Mouse (Mus musculus): ENCODE measurements around the gene Srms. TPM values are rescaled to one million over a fixed set of nuclear protein-coding genes. Genes with fewer than 3 reads are reported as not detected.

Srms gene
- polyA plus RNA-seq, 1 experiment from 2014 or later: 2.6 TPM

GRCm38 (mm10) chr2:181212389-181213020 is 480 bp downstream of the Srms start:
- DNase-seq (ENCODE audit: low spot score): peak; percentile 29

DNA sequence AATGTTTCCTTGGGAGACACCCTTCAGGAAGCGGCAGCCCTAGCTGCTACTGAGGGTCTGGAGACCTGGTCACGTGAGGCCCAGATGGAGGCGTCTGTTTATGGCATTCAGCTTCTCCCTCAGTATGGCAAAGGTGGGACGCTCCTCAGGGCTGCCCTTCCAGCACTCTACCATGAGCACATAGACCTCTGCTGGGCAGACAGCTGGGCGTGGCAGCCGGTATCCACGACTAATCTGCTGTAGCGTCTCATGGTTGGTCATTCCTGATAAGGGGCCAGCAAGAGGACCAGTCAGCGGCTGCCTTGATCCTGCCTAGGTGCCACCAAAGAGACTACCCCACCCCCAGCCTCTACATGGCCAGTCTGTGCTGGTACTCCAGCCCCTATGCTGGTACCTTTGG is 6.9 kb downstream of the Srms start:
- H3K4me2 ChIP-seq (replicated peaks; ENCODE audit: low read depth, low read length): no peak overlapping the region
- H3K4me1 ChIP-seq (ENCODE audit: insufficient read depth, low read depth, low read length): no peaks in the 10 kb centered on the region; the same call in 1 of the 2 replicates
- no peak overlapping the region for H3K4me3 ChIP-seq (ENCODE audit: low read depth, low read length)
- H3K36me3 ChIP-seq (ENCODE audit: insufficient read depth, low read length): no peaks in the 10 kb centered on the region
- H3K27me3 ChIP-seq (replicated peaks; ENCODE audit: insufficient read depth, low read length): no peaks in the 10 kb centered on the region
- H3K9ac ChIP-seq (replicated peaks; ENCODE audit: low read depth): no peak overlapping the region
- no peak overlapping the region for H3K27ac ChIP-seq (ENCODE audit: low read length)
- DNase-seq (ENCODE audit: low spot score): no peak
- no peak for ATAC-seq
- H3K9me3 ChIP-seq (ENCODE audit: low read length): no peaks in the 10 kb centered on the region
- WGBS: 69% methylated on average over 9 of the region's 9 CpGs
- TF ChIP-seq CTCF (IDR thresholded peaks at IDR 0.05) (no peak), EP300 (IDR thresholded peaks at IDR 0.05) (no peak)

More at GRCm38 (mm10) chr2:181212389-181213020, 480 bp downstream of the Srms start:
- peak overlapping the region; percentile 78 for H3K4me2 ChIP-seq (replicated peaks; ENCODE audit: low read depth, low read length)
- 2% methylated on average over 34 of the region's 34 CpGs for WGBS
- H3K27me3 ChIP-seq (replicated peaks; ENCODE audit: insufficient read depth, low read length): no peaks in the 10 kb centered on the region
- H3K4me3 ChIP-seq (ENCODE audit: low read depth, low read length): peak overlapping the region; percentile 43
- H3K36me3 ChIP-seq (ENCODE audit: insufficient read depth, low read length): no peaks in the 10 kb centered on the region
- TF ChIP-seq EP300 (IDR thresholded peaks at IDR 0.05) (no peak), CTCF (IDR thresholded peaks at IDR 0.05) (no peak)
- no peak overlapping the region for H3K27ac ChIP-seq (ENCODE audit: low read length)
- peak; percentile 40; the same call in 1 of the 2 replicates for ATAC-seq
- H3K9me3 ChIP-seq (ENCODE audit: low read length): no peaks in the 10 kb centered on the region
- H3K4me1 ChIP-seq (ENCODE audit: insufficient read depth, low read depth, low read length): no peaks in the 10 kb centered on the region; the same call in 1 of the 2 replicates
- H3K9ac ChIP-seq (replicated peaks; ENCODE audit: low read depth): peak overlapping the region; percentile 32; the same call in 1 of the 2 replicates

GRCm38 (mm10) chr2:181205678-181206077 is 7.3 kb downstream of the Srms start:
- TF ChIP-seq EP300 (IDR thresholded peaks at IDR 0.05) (no peak), CTCF (IDR thresholded peaks at IDR 0.05) (no peak)
- Histone ChIP-seq H3K27me3 (replicated peaks; ENCODE audit: insufficient read depth, low read length) (no peaks in the 10 kb centered on the region), H3K27ac (ENCODE audit: low read length) (no peak overlapping the region), H3K4me3 (ENCODE audit: low read depth, low read length) (no peak overlapping the region), H3K4me2 (replicated peaks; ENCODE audit: low read depth, low read length) (no peak overlapping the region), H3K36me3 (ENCODE audit: insufficient read depth, low read length) (no peaks in the 10 kb centered on the region), H3K9ac (replicated peaks; ENCODE audit: low read depth) (no peak overlapping the region), H3K9me3 (ENCODE audit: low read length) (no peaks in the 10 kb centered on the region), H3K4me1 (ENCODE audit: insufficient read depth, low read depth, low read length) (no peaks in the 10 kb centered on the region; the same call in 1 of the 2 replicates)
- DNase-seq (ENCODE audit: low spot score) (no peak), ATAC-seq (no peak)
- WGBS: 75% methylated on average over 5 of the region's 5 CpGs

DNA sequence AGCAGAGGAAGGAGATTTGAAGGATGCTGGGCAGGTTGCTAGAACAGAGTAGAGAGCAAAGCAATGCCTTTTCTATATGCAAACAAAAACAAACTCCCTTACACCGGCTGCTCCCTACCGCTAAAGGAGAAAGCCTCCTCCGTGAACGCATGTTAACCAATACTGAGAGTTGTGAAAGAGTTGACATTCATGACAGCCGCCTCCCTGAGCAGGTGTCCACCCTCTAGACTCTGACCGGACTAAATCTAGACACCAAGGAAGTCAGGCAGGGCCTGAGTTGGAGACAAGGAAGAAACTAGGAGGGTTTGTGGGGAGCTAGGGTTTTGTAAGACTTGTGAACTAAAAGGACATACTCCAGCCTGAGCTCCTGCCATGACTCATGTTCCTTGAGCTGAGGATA is 10.1 kb downstream of the Srms start:
- Histone ChIP-seq H3K4me3 (ENCODE audit: low read depth, low read length) (no peak overlapping the region), H3K4me1 (ENCODE audit: insufficient read depth, low read depth, low read length) (no peaks in the 10 kb centered on the region; the same call in 1 of the 2 replicates), H3K4me2 (replicated peaks; ENCODE audit: low read depth, low read length) (no peak overlapping the region), H3K9ac (replicated peaks; ENCODE audit: low read depth) (no peak overlapping the region), H3K27ac (ENCODE audit: low read length) (no peak overlapping the region), H3K36me3 (ENCODE audit: insufficient read depth, low read length) (no peaks in the 10 kb centered on the region), H3K27me3 (replicated peaks; ENCODE audit: insufficient read depth, low read length) (no peaks in the 10 kb centered on the region), H3K9me3 (ENCODE audit: low read length) (no peaks in the 10 kb centered on the region)
- no peak for ATAC-seq
- 58% methylated on average over 6 of the region's 6 CpGs for WGBS
- DNase-seq (ENCODE audit: low spot score): no peak
- no peak for TF ChIP-seq CTCF (IDR thresholded peaks at IDR 0.05)
- no peak for TF ChIP-seq EP300 (IDR thresholded peaks at IDR 0.05)

- Histone ChIP-seq H3K27ac (ENCODE audit: low read length) (peak within 1 kb of the TSS; percentile 62; the same call in 1 of the 2 replicates), H3K27me3 (replicated peaks; ENCODE audit: insufficient read depth, low read length) (no peaks in the 10 kb centered on the region), H3K4me2 (replicated peaks; ENCODE audit: low read depth, low read length) (no peak within 1 kb of the TSS), H3K9me3 (ENCODE audit: low read length) (no peaks in the 10 kb centered on the region), H3K4me1 (ENCODE audit: insufficient read depth, low read depth, low read length) (no peaks in the 10 kb centered on the region; the same call in 1 of the 2 replicates), H3K4me3 (ENCODE audit: low read depth, low read length) (no peak within 1 kb of the TSS), H3K9ac (replicated peaks; ENCODE audit: low read depth) (no peak within 1 kb of the TSS), H3K36me3 (ENCODE audit: insufficient read depth, low read length) (no peaks in the 10 kb centered on the region)
- ATAC-seq: no peak
- no peak for DNase-seq (ENCODE audit: low spot score)
- TF ChIP-seq EP300 (IDR thresholded peaks at IDR 0.05) (no peak), CTCF (IDR thresholded peaks at IDR 0.05) (no peak)
- 79% methylated on average over 3 of the region's 3 CpGs for WGBS
These were observed 10.6 kb downstream of the Srms start, which contains the start of gene Ptk6 for GRCm38 (mm10) chr2:181202422-181202821. Gene Ptk6 (minus strand): TSS chr2:181202789.

GRCm38 (mm10) chr2:181201606-181202005 is 11.4 kb downstream of the Srms start:
- TF ChIP-seq CTCF (IDR thresholded peaks at IDR 0.05): no peak
- TF ChIP-seq EP300 (IDR thresholded peaks at IDR 0.05): peak; percentile 78
- Histone ChIP-seq H3K9ac (replicated peaks; ENCODE audit: low read depth) (no peak overlapping the region), H3K27me3 (replicated peaks; ENCODE audit: insufficient read depth, low read length) (no peaks in the 10 kb centered on the region), H3K9me3 (ENCODE audit: low read length) (no peaks in the 10 kb centered on the region), H3K4me1 (ENCODE audit: insufficient read depth, low read depth, low read length) (no peaks in the 10 kb centered on the region; the same call in 1 of the 2 replicates), H3K36me3 (ENCODE audit: insufficient read depth, low read length) (no peaks in the 10 kb centered on the region), H3K4me2 (replicated peaks; ENCODE audit: low read depth, low read length) (no peak overlapping the region), H3K27ac (ENCODE audit: low read length) (peak overlapping the region; percentile 62), H3K4me3 (ENCODE audit: low read depth, low read length) (no peak overlapping the region)
- peak; percentile 85 for DNase-seq (ENCODE audit: low spot score)
- peak; percentile 96 for ATAC-seq
- 41% methylated on average over 3 of the region's 3 CpGs for WGBS

All from lung, postnatal 0 days (tissue).